Mouse (Mus musculus) left cerebral cortex, postnatal 36 days (tissue): ENCODE measurements at regions not wholly inside any gene's neighbourhood (a gene's known extent, or its start where the extent isn't known, plus 50 kb on each side); places are given as distances from the start of the nearest gene placed in this dataset.

ENCODE experiments used
- DNase-seq, 2 experiments: peaks; one replicate each; pipeline ENCODE4 v3.0.0; 2021 to 2022; ENCODE audit warnings: low spot score in 2 of 2, mixed read lengths in 1 of 2
- intact Hi-C: fragments of 180-260 bp; cut with DNase I; formaldehyde crosslinking; loops from one replicate; pipeline ENCODE4 v1.15.1; 2025

GRCm38 (mm10) chr10:71748557-71749493 lies 401.3 kb downstream of the Ipmk start:
- intact Hi-C loops = no loop called here
- DNase-seq = no peak

GRCm38 (mm10) chr10:71753255-71753654 lies 405.7 kb downstream of the Ipmk start:
- intact Hi-C loops = no loop called here

GRCm38 (mm10) chr10:71754799-71755198 lies 407.2 kb downstream of the Ipmk start:
- intact Hi-C loops = no loop called here
- DNase-seq = no peak

More at GRCm38 (mm10) chr10:71753255-71753654, 405.7 kb downstream of the Ipmk start:
- no peak for DNase-seq

GRCm38 (mm10) chr10:71778903-71779302 lies 431.3 kb downstream of the Ipmk start:
- DNase-seq = no peak
- intact Hi-C loops = no loop called here

- intact Hi-C loops = no loop called here
- DNase-seq = no peak
Observed at GRCm38 (mm10) chr10:71789241-71789640, 441.7 kb downstream of the Ipmk start.

GRCm38 (mm10) chr10:71789936-71790335 lies 442.4 kb downstream of the Ipmk start:
- intact Hi-C loops = no loop called here
- no peak for DNase-seq

- intact Hi-C loops = no loop called here
- DNase-seq = no peak
Observed at GRCm38 (mm10) chr10:71798638-71799037, 451.1 kb downstream of the Ipmk start.

- no peak for DNase-seq
- intact Hi-C loops = no loop called here
Observed at GRCm38 (mm10) chr10:71802457-71802856, 454.9 kb downstream of the Ipmk start.

GRCm38 (mm10) chr10:71832633-71833032 lies 485.1 kb downstream of the Ipmk start:
- DNase-seq = no peak

GRCm38 (mm10) chr10:71835018-71835417 lies 487.5 kb downstream of the Ipmk start:
- intact Hi-C loops = no loop called here
- no peak for DNase-seq

More at GRCm38 (mm10) chr10:71832633-71833032, 485.1 kb downstream of the Ipmk start:
- intact Hi-C loops = no loop called here

GRCm38 (mm10) chr10:71857089-71857488 lies 509.5 kb downstream of the Ipmk start:
- intact Hi-C loops = loop anchor here (10.0 kb wide), 1 partner anchor 1238 kb away; the partner anchor contains the start of gene Pcdh15
- no peak for DNase-seq

GRCm38 (mm10) chr10:71857518-71857973 lies 510.0 kb downstream of the Ipmk start:
- intact Hi-C loops = loop anchor here (10.0 kb wide), 1 partner anchor 1237 kb away; the partner anchor contains the start of gene Pcdh15
- DNase-seq = peak; percentile 40 to 46

- no peak for DNase-seq
- intact Hi-C loops = no loop called here
Observed at GRCm38 (mm10) chr10:71893726-71894125, 546.2 kb downstream of the Ipmk start.

GRCm38 (mm10) chr10:71905029-71905428 lies 557.5 kb downstream of the Ipmk start:
- intact Hi-C loops = no loop called here
- DNase-seq = no peak
